Mouse (Mus musculus) WW6 (cell line): Measurements from ENCODE around the gene Fgfr2.

Source experiments
- DNase-seq: peaks from one replicate; pipeline ENCODE4 v3.0.0-alpha.2; 2013; ENCODE audit warnings: low read depth, low spot score

The Fgfr2 gene

DNA sequence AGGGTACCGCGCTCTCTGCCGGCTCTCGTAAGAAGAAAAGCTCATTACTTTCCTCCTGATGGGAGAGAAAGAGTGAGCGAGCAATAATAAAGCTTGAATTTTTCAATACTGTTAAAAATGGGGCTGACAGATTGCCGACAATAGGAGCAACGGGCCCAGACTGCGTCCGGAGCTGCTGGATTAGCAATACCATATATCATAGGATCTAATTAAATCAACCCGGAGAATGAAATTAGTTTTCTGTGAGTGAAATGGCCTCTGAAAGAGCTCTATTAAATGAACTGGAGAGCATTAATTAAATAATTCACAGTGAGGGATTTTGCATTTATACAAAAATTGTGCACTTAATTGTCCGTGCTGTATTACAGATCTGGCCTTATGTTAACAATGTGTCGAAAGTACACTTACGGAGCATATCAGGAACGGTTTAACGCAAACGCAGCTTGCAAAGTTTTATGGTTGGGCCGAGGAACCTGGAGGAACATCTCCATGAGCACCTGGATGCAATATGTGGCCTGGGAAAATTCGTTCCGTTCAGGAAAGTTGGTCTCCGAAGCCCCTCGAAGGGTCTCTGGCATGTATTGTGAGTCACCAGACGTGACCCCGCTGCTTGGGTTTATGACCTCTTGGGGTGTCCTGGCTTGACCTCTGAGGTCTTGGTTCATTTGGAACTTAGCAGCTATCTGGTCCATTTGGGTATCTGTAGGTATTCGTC is 1344.7 kb downstream of the Fgfr2 start:
- no peak for DNase-seq

DNA sequence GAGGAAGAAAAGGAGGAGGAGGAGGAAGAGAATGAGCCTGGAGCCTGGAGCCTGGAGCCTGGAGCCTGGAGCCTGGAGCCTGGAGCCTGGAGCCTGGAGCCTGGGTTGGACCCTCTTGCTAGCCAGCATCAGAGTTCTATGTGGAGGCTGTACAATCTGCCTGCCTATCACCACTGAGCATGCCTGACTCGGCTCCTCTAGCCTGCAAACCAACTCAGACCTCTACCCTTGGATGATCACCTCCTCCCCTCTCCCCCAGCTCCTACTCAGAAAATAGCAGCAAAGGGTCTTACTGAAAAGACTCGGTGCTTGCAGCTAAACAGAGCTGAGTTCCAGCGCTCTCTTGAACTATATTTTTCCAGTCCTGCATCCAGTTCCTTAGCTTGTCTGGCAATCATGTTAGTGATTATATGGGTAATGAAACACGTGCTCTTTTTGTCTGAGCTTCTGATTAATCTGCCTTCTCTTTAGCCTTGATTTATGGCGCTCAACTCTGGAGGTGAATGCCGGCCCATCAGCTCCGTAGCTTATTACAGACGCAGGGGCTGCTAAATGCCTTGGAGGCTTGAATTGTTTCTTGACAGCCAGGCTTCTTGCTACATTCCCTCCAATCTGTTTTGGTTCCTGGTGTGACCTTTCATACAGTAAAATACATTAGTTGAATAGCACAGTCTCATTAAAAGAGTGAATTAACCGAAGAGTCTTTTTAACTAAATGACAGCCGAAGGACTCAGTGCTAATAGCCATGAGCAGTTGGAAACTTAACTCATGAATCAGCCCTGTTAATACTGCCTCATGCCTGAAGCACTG is 1345.5 kb downstream of the Fgfr2 start:
- no peak for DNase-seq

DNA sequence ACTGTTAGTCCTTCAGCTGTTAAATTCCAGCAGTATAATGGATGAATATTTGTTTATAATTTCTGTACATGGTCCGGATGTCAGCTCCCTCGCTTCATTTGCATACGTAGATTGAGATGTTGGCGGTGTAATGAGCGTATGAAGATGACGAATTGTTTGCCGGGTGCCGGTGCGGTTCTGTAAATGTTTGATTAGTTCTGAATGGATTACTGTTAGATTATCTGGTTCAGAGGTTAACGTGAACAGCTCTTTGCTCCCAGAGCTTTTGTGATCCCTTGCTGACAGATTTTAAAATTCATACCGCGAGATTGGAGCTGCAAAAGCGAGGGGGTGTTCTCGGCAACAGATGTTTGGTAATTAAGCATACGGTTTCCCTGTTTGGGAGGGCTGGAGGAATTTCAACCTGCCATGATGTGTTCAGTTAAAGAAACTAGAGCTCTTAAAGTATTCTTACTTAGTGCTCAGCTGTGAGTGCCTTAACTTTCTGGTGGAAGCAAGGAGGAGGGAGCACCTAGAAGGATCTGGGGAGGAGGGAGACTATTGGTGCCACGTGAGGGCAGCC is 1346.9 kb downstream of the Fgfr2 start:
- DNase-seq = no peak

DNA sequence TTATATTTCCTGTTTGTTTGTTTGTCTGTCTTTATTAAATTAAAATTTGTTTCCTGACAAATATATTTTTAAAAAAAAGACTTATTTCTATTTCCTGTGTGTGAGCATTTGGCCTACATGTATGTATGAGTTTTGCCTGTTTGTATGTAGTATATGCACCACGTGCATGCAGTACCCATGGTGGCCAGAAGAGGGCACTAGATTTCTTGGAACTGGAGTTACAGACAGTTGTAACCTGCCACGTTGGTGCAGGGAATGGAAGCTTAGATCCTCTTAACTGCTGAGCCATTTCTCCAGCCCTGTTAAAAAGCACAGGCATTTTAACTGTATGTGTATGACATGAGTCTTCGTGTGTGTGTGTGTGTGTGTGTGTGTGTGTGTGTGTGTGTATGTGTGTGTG is 1365.2 kb downstream of the Fgfr2 start:
- DNase-seq = no peak

DNA sequence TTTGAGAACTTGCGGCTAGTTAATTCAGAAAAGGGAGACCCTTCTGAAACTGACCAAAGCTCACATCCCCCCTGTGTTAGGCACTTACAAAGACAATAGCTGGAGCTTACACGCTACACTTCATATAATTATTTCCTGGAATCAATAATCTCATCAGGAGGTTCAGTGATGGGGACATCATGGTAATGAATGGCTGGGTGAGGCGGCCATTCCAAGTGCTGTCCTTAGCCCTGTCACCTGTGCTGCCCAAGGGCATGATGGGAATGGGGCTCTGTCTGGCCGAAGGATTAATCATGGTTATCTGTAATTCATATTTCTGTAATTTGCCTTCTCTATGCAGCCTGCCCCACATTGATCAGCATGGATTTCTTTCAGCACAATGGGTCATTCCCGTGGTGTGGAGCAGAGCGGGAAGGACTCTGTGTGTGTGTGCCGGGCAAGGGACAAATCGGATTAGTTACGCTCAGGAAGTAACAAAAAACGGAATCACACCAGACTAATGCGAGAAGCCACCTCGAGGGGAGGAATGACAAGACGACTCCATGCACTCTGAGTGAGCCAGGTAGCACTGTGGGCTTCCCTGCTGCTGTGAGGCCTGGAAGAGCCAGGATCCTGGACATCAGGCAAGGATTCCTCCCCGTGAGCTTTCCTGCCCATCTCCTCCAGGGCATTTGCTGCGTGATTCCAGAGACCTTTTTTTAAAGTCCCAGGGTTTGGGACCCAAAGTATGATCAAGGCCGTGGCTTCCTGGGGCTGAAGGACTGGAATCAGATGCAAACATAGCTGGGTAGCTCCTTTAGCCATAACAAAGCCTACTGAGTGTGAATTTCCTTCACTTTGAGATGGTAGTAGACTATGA is 1375.8 kb downstream of the Fgfr2 start:
- no peak for DNase-seq

DNA sequence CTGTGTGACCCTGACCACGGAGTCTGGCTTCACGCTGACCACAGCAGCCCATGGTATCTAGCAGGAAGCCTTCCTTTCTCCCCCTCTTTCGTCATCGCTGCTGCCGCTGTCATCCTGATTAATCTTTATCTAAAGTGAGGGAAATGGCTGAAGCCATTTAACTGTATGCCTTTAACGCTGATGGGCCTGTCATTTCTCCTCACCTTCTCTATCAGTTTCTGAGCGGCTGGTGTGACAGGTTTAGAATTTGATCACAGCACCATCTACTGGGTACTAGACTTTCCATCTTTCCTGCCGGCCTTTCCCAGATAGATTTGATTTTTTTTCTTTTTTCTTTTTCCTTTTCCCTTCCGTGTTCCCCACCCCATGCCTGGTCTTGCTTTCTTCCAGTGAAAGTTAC is 1376.4 kb downstream of the Fgfr2 start:
- DNase-seq = no peak

DNA sequence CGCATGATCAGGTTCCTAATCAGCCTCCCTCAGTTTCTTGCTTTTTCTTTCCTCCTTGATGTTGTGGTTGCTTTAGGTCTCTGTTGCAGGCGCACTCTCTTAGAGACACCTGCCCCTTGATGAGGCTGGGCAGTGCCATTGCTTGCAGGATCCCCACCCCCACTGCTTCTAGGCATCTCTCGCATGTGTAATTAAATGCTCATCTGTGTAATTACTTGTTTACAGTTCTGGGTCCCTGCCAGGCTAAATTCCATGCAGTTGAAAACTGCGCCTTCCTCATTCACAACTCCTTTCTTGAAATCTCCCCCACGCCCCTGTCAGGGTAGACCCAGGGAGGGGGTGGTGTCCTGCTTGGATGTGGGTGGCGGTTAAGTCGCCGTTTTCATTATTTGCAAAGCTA is 1380.0 kb downstream of the Fgfr2 start:
- DNase-seq = no peak

DNA sequence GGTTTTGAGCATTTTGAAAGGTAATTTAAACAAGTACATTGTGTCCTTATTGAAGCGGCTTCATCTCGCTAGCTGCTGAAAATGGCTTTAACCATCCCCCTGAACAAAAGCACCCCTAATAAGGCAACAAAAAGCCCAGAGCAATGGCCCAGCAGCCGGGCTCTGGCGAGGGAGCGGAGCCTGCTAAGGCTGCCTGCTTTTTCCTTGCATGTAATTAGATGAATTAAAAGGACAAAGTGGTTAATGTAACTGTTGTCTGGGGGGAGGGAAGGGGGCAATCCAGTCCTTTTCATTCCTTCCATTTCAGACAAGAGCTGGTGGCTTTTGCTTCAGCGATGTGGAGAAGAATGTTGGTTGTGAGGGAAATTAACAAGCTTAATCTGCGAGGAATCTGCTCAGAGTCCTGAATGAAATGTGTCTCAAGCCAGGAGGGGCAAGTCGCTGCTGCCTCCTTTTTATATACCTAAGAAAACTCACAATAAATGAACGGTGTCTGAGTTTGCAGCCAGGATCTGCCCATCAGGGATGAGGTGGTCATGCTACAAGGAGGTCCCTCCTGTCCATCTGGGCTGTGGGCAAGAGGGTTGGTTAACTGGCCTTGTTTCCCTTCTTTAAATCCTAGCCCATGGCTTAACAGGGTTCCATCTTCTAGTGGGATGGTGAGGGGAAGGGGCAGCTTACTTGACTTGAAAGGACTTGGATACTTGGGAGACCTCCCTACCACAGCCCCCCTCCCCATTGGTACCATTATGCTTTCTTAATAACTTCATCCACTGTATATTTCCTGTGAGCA is 1400.2 kb downstream of the Fgfr2 start:
- no peak for DNase-seq

DNA sequence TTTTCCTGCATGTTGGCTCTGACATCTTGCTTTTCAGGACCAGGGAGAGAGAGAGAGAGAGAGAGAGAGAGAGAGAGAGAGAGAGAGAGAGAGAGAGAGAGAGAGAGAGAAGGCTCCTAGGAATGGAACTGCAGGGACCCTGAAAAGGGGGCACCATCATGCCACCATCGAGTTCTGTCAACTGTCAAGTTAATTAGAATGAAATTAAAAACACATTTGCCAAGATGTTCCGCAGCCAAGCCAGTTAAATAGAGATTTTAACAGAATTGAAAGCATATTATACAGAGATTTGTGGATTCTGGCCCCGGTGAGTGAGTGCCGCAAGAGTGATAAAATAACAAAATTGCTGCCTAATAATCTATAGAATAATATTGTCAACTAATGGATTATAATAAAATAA is 1400.8 kb downstream of the Fgfr2 start:
- DNase-seq = no peak

DNA sequence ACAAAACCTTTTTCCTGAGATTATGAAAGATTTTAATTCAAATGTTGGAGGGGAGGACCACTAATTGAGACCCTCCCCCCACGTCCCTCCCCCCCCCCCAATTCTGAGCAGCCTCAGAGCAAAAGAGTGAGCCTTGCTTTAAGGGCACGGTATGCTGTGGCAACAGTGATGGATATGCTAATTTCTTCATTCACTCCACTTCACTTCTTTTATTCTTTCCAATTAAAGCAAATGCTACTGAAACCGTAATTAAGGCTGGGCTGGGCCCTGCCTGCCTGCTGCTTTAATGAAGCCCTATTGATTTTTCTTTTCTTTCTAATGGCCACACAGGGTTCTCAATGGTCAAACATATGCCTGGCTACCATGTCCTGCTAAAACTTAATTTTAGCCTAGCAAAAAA is 1404.9 kb downstream of the Fgfr2 start:
- DNase-seq = no peak

DNA sequence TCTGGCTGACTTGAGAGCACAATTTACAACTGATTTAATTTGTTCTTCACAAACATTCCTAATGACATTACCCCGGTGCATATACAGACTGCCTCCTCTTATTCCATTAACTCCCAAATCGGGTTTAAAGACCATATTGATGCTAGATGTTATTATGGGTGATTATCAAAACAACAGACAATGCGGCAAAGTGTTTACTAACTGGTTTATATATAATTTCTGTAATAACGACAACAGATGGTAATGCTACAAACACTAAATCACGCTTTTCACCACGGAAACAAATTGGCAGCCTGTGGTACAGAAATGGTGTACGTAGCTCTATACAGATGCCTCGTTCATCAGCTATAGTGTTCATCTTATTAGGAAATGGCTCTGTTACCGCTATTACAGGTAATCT is 1410.1 kb downstream of the Fgfr2 start:
- DNase-seq = no peak

DNA sequence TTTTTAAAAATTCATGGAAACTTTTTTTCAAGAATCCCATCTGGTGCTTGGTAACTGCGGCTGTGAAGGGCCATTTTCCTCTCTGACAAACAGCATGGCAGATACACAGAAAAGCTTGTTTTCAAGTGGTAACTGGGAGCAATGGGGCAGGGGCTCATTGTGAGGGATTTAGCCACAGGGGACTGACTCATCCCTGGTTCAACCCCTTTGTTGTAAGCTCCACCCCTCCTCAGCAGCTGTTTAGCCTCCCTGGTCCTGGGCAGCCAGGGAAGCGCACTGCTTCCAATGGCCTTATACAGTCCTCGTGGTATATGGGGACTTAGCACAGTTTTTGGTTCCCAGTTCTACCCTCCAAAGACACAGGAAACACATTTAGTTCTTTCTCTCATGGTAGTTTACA is 1426.3 kb downstream of the Fgfr2 start:
- DNase-seq = no peak

DNA sequence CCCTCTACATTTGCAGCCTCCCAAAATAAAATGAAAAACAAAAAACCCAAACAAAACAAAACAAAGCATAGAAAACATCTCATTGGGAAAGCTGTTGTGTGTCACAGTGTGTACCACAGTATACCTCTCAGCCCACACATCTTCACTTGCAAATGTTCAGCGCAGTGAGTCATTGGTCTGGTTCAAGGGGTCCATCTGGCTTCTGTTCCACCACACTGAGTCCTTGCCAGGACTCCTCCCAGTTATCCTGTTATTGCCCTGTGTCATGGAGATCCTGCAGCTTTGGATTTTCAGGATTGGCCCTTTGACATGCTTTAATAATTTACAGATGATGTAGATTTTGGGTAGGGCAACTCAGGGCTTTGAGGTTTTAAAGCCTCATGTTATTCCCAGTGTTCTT is 1435.8 kb downstream of the Fgfr2 start:
- DNase-seq = no peak

DNA sequence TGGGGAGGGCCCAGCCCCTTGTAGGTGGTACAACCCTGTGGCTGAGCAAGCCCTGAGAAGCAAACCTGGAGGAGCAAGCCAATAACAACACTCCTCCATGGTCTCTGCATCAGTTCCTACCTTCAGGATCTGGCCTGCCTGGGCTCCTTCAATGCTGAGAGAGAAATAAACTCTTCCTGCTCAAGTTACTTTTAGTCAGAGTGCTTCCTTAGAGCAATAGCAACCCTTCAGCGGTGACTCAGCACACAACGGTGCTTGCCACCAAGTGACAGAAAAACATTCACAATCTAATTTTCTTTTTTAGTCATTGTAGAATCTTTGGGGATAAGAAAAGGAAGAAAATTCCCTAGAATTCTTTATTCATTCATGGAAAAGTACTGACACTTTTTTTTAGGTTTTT is 1446.0 kb downstream of the Fgfr2 start:
- DNase-seq = no peak

DNA sequence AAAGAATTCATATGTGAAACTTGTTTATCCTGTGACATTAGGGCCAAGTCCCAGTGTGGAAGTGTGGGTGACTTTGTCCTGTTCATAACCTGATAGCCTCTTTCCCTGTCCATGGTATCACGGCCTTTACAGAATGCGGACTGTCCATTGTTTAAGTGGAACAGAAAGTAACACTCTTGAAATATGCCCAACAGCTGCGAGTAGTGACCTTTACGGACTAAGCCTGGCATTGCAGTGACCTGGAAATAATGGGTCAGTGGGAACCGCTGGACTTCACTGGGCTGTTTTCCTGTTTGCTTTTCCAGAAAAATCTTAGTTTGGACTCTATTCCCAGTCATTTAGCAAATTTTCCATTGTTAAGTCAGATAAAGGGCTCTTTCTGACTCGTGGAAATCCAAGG is 1452.6 kb downstream of the Fgfr2 start:
- no peak for DNase-seq

DNA sequence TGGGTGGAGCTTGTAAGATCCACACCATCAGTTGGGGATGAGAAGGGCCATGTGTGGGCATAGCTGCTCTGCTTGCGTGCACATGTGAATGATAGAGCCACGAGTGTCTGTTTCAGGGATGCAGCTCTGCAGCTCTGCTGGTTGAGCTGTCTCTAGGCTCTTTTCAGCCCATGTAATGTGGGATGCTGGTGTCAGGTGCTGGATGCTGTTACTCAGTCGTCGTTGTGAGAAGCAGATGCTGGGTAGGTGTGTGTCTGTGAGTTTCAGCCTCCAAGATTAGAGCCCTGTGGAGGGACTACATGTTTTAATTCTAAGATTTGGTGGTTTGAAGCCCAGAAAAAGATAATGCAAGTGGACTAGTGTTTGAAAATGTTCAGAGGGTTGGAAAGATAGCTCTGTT is 1453.8 kb downstream of the Fgfr2 start:
- no peak for DNase-seq

DNA sequence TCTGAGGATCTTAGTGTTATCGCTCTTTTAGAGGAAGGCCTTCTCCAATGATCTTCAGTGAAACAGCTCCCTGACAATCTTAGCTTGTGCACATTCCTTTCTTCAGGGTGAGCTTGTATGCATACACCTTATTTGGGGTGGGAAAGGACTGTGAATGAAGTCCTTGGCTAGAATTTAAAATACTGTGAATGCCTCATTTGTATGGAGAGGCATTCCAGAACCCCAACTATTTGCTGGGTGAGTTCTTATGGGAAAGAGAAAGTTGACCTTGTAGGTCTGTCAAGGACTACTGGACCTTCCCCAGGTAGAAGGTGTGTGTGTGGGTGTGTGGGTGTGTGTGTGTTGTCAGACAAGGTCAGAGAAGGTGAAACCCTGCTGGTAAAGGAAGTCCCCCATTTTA is 1462.4 kb downstream of the Fgfr2 start:
- no peak for DNase-seq

DNA sequence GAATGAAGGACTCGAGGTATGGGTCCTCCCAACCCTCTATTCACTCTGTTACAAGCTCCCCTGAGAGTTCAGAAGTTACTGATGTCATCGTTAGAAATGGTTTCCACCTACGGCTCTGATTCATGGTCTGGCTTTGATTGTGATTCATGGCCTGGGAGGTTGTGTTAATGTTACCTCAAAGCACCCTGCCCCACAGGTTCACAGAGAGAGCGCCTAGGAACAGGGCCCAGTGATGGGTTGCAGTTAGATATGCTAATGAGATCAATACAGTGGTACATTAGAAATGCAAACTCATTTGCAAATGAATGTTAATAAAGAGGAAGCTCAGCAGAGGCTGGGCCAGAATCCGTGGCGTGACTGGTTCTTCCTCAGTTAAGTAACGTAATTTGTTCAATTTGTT is 1467.1 kb downstream of the Fgfr2 start:
- DNase-seq = peak; percentile 16

DNA sequence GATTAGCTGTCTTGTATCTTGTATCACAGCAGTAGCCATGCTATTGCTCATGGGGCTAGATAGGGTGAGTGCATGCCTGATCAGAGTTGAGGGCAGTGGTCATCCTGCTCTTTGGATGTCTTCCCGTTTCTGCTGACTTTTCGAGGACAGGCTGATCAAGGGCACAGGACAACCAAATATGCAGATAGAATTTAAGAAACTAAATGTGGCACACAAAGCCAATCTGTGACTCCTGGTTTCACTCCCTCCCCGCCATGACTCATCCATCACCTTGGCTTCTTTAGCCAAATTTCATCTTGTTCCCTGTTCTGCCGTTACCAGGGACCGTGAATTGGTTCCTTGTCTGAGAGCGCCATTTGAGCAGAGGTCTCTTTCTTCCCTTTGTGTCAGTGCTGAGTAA is 1469.7 kb downstream of the Fgfr2 start:
- no peak for DNase-seq

DNA sequence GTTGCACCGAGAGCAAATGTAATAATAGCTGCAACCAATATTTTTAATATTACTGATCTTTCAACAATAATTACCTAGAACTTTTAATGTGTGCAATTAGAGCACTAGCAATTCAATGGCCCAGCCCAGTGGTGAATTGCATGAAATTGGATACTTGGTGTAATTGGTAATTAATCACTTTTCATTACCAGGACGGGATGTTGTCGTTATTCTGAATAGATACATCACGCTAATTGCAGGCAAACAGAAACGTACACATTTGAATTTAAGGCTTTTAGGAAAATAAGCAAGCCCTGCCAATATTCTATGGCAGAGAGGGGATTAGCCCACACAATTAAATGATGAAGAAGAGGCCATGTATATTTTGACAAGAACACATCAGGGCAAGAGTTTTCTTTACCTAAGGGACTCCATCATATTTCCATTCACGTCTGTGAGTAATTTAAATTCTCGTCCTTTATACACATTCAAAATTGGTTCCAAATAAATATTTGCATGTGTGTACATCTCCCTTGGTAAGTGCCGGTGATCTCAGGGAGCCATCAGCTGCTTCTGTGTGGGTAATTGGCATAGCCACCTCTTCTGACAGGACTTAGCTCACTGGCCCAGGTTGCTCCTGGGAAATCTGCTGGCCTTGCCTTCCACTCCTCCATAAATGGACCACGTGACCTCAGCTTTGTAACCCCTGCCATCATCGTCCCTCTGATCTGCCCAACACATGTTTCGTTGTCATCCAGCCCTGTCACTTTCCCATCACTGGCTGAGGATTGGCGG is 1471.0 kb downstream of the Fgfr2 start:
- DNase-seq = no peak

DNA sequence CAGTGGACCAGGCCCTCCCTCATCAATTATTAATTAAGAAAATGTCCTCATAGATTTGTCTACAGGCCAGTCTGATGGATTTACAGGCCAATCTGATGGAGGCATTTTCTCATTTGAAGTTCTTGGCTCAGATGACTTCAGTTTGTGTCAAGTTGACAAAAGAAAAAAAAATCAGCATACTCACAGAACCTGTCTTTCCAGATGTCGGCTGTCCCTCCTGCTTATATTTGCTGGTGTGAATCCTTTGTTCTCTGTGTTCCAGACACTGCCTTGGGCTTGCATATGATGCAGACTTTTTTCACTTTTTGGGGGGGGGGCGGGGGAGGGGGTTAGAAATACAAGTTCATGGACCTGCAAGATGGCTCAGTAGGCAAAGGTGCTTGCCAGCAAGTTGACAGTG is 1472.9 kb downstream of the Fgfr2 start:
- no peak for DNase-seq
